Mouse (Mus musculus) thymus, postnatal 4 days (tissue): Measurements from ENCODE around the gene Olfr1141.

Experiments
- DNase-seq: peaks from one replicate; pipeline ENCODE4 v3.0.0; 2021

The Olfr1141 gene

GRCm38 (mm10) chr2:87753891-87754290 is at the start of gene Olfr1141:
Olfr1141 (minus strand) TSS chr2:87753991.
- no peak for DNase-seq

DNA sequence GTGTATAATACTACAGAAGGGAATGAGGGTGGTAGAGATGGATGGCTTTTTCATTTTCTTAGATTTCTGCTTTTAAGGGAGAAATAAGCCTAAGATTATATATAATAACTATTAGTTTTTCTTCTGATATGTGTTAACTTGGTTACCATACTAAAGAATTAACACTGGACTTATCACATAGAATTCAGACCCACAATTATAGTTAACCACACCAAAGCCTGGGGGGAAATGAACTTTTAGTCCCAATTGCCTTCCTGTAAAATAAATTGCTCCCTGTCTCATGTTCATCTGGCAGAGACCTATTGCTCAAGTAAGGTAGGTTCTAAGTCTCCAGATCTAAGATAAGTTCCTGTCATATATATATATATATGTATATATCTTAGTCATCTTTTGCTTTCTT is 46.5 kb upstream of the Olfr1141 start, which contains the start of gene Olfr1143:
Gene Olfr1143 (plus strand): TSS at position 301 of the 400 bp plus-strand sequence.
- DNase-seq = no peak

DNA sequence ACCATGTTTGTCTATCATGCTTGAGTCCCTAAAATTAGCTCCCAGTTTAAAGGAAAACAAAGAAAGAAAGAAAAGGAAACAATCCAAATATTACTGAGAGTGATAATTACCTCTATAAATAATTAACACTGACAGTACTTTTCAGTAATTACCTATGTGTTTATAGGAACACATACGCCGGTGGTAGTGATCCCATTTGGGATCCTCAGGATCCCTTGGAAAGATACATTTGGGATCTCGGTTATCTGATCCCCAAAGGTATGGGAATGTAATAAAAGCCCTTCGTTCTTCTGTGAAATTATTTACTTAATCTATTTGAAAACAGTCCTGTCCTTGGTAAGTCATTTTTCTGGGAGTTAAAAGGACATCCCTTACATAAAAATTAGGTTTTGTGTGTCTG is 25.4 kb upstream of the Olfr1141 start, which contains the start of gene Olfr152:
Gene Olfr152 (plus strand): TSS at position 301 of the 400 bp plus-strand sequence.
- no peak for DNase-seq

GRCm38 (mm10) chr2:87776143-87776542 is 22.4 kb upstream of the Olfr1141 start:
- no peak for DNase-seq

GRCm38 (mm10) chr2:87743452-87743851 is 10.3 kb downstream of the Olfr1141 start, which contains the start of gene Olfr1140:
Olfr1140 (plus strand) TSS chr2:87743752.
- no peak for DNase-seq

GRCm38 (mm10) chr2:87739878-87740277 is 13.9 kb downstream of the Olfr1141 start, which contains the start of gene Olfr1138:
Olfr1138 (minus strand) TSS chr2:87739978.
- DNase-seq = no peak

GRCm38 (mm10) chr2:87713079-87713478 is 40.7 kb downstream of the Olfr1141 start, which contains the start of gene Olfr1137:
Olfr1137 (minus strand) TSS chr2:87713179.
- DNase-seq = no peak
